Mouse (Mus musculus): ENCODE data around the gene Pofut1.

- TF ChIP-seq CTCF (IDR thresholded peaks at IDR 0.05; ENCODE audit: borderline replicate concordance, insufficient read depth, low read length) = no peak
- TF ChIP-seq POLR2A (IDR thresholded peaks at IDR 0.05; ENCODE audit: low read depth, low read length) = no peak
Observed at GRCm38 (mm10) chr2:153227959-153228358, 13.4 kb upstream of the Pofut1 start.
